ENCODE assay signal across 28 mouse cellular contexts in genomic region chr7:44550409-44550678, GRCm38 (mm10). TPM values are rescaled to one million over a fixed set of nuclear protein-coding genes. Genes with fewer than 3 reads are reported as not detected.
"Had no signal": no experiment of that assay in that cellular context is flagged by ENCODE, and none has a peak within 500 bp of the region (broad histone marks: within the 10 kb centered on the region; RNA-seq: fewer than 3 reads in every experiment).

No protein-coding gene starts in this region.

- H3K9me3 ChIP-seq: heart, embryonic 10.5 days; heart, embryonic 12.5 days; hindbrain, embryonic 12.5 days; intestine, embryonic 15.5 days had no signal

- DNase-seq: gastrocnemius, postnatal 10 days; gastrocnemius, postnatal 25 days; heart, adult 2 months; heart, postnatal 10 days; kidney, adult 18-20 months; kidney, adult 8-10 months; kidney, postnatal 10 days; kidney, postnatal 25 days; liver had no signal

- H3K4me2 ChIP-seq: heart, embryonic 12.5 days; hindbrain, embryonic 12.5 days; hindbrain, embryonic 14.5 days; intestine, embryonic 15.5 days; liver, embryonic 11.5 days had no signal

- ATAC-seq: hindbrain, embryonic 16.5 days; inflammation-experienced regulatory T-cells, adult 6 months; intestine, embryonic 15.5 days; intestine, postnatal 0 days had no signal

- H3K4me3 ChIP-seq: gastrocnemius, adult 2 months; heart, adult 2 months; heart, embryonic 10.5 days; heart, embryonic 12.5 days; hindbrain, embryonic 10.5 days; hindbrain, embryonic 12.5 days; intestine, embryonic 15.5 days; layer of hippocampus, adult 2 months; left cerebral cortex, adult 2 months had no signal

- H3K27ac ChIP-seq: gastrocnemius, adult 2 months; heart, adult 2 months; heart, embryonic 10.5 days; hindbrain, embryonic 10.5 days; hindbrain, embryonic 12.5 days; hindbrain, embryonic 14.5 days; intestine, embryonic 15.5 days; layer of hippocampus, adult 2 months; left cerebral cortex, adult 2 months had no signal

- H3K9ac ChIP-seq: heart, embryonic 12.5 days; hindbrain, embryonic 12.5 days; hindbrain, embryonic 14.5 days; intestine, embryonic 15.5 days had no signal

- H3K27me3 ChIP-seq: heart, embryonic 12.5 days; hindbrain, embryonic 12.5 days; intestine, embryonic 15.5 days had no signal

RNA-seq across cellular contexts. Expression of gene Spib, which starts 18.5 kb away (rescaled TPM):
- total RNA-seq: granulocyte monocyte progenitor cell, adult 5-6 weeks; left cerebral cortex, postnatal 36 days had no signal
- polyA plus RNA-seq: heart, embryonic 12.5 days; heart, embryonic 14.5 days; hindbrain, embryonic 10.5 days; hindbrain, embryonic 16.5 days; kidney, embryonic 14.5 days had no signal

RNA-seq across cellular contexts. Expression of gene Napsa, which starts 21.8 kb away (rescaled TPM):
- total RNA-seq: layer of hippocampus, adult 2 months; layer of hippocampus, postnatal 25 days; left cerebral cortex, postnatal 14 days; left cerebral cortex, postnatal 36 days had no signal
- polyA plus RNA-seq: heart, embryonic 12.5 days had no signal

RNA-seq across cellular contexts. Expression of gene Mybpc2, which starts 25.9 kb away (rescaled TPM):
- total RNA-seq: granulocyte monocyte progenitor cell, adult 5-6 weeks; layer of hippocampus, adult 2 months; layer of hippocampus, postnatal 25 days had no signal
- polyA plus RNA-seq: inflammation-experienced regulatory T-cells, adult 6 months; liver, embryonic 11.5 days had no signal
